Mouse (Mus musculus) lung, postnatal 0 days (tissue): ENCODE measurements around the gene Wdr25.

Experiments used
- CTCF ChIP-seq: IDR thresholded peaks from 2 replicates; pipeline ENCODE4 v1.5.1; 2016; ENCODE audit warnings: antibody characterized with exemption, mild to moderate bottlenecking
- EP300 ChIP-seq: IDR thresholded peaks from 2 replicates; pipeline ENCODE4 v1.6.1; 2016; ENCODE audit warnings: antibody characterized with exemption, mild to moderate bottlenecking, control low read depth

DNA sequence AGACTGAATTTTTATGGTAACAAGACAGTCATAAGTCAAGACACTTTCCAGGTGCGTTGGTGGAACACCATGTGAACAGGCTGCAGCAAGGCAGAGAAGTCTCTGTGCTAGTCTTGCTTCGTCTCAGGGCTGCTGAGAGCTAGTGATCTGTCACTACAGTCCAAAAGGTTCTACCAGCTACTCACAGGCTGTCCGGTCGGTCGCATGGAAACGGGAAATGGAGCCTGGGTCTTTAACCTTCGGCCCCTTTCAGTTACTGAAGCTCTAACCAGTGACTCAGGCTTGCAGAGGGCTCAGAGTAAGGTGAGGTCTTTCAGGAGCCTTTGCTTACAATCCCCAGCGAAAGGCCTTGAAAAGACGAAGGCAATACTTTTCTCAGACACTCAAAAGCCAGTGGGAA lies 78.0 kb downstream of the Wdr25 start:
- no peak for TF ChIP-seq EP300
- TF ChIP-seq CTCF: no peak
